Mouse (Mus musculus): ENCODE results near the gene Itga1. TPM values are rescaled to one million over a fixed set of nuclear protein-coding genes. Genes with fewer than 3 reads are reported as not detected.
A peak's percentile ranks its signal among the peaks of the same experiment; 100 is the strongest.

The Itga1 gene
- polyA plus RNA-seq, 1 experiment from 2014 or later = 5.6 TPM

GRCm38 (mm10) chr13:115037304-115037703, 64.5 kb downstream of the Itga1 start:
- no peak for ATAC-seq
- H3K36me3 ChIP-seq (ENCODE audit: poor library complexity, severe bottlenecking) = no peaks in the 10 kb centered on the region
- 74% methylated on average over 4 of the region's 4 CpGs for WGBS

GRCm38 (mm10) chr13:115035387-115035786, 66.4 kb downstream of the Itga1 start:
- Histone ChIP-seq H3K4me2 (no peak overlapping the region), H3K4me3 (no peak overlapping the region), H3K9ac (no peak overlapping the region), H3K27ac (no peak overlapping the region), H3K27me3 (no peaks in the 10 kb centered on the region), H3K9me3 (replicated peaks) (no peaks in the 10 kb centered on the region), H3K4me1 (no peaks in the 10 kb centered on the region), H3K36me3 (ENCODE audit: poor library complexity, severe bottlenecking) (no peaks in the 10 kb centered on the region)
- no peak for ATAC-seq
- 82% methylated on average over 8 of the region's 8 CpGs for WGBS

More at GRCm38 (mm10) chr13:115037304-115037703, 64.5 kb downstream of the Itga1 start:
- no peaks in the 10 kb centered on the region for H3K9me3 ChIP-seq (replicated peaks)
- H3K27me3 ChIP-seq = no peaks in the 10 kb centered on the region
- no peak overlapping the region for H3K4me3 ChIP-seq
- H3K27ac ChIP-seq = no peak overlapping the region
- no peaks in the 10 kb centered on the region for H3K4me1 ChIP-seq
- no peak overlapping the region for H3K4me2 ChIP-seq
- no peak overlapping the region for H3K9ac ChIP-seq

GRCm38 (mm10) chr13:115033135-115033534, 68.6 kb downstream of the Itga1 start:
- no peak overlapping the region for H3K4me3 ChIP-seq
- ATAC-seq = no peak
- H3K27me3 ChIP-seq = no peaks in the 10 kb centered on the region
- no peaks in the 10 kb centered on the region for H3K4me1 ChIP-seq
- 81% methylated on average over 2 of the region's 2 CpGs for WGBS
- no peak overlapping the region for H3K27ac ChIP-seq
- no peaks in the 10 kb centered on the region for H3K9me3 ChIP-seq (replicated peaks)
- H3K4me2 ChIP-seq = no peak overlapping the region
- H3K9ac ChIP-seq = no peak overlapping the region
- no peaks in the 10 kb centered on the region for H3K36me3 ChIP-seq (ENCODE audit: poor library complexity, severe bottlenecking)

- no peaks in the 10 kb centered on the region for H3K4me1 ChIP-seq
- no peak overlapping the region for H3K4me3 ChIP-seq
- 78% methylated on average over 17 of the region's 17 CpGs for WGBS
- H3K27me3 ChIP-seq = no peaks in the 10 kb centered on the region
- no peak overlapping the region for H3K9ac ChIP-seq
- H3K4me2 ChIP-seq = no peak overlapping the region
- H3K27ac ChIP-seq = no peak overlapping the region
- no peaks in the 10 kb centered on the region for H3K36me3 ChIP-seq (ENCODE audit: poor library complexity, severe bottlenecking)
- no peak for ATAC-seq
- no peaks in the 10 kb centered on the region for H3K9me3 ChIP-seq (replicated peaks)
Measured at GRCm38 (mm10) chr13:115031177-115032000, 70.4 kb downstream of the Itga1 start.

- H3K36me3 ChIP-seq (ENCODE audit: poor library complexity, severe bottlenecking) = no peaks in the 10 kb centered on the region
- 87% methylated on average over 3 of the region's 3 CpGs for WGBS
- H3K9me3 ChIP-seq (replicated peaks) = no peaks in the 10 kb centered on the region
- no peaks in the 10 kb centered on the region for H3K27me3 ChIP-seq
- no peak for ATAC-seq
- H3K4me1 ChIP-seq = no peaks in the 10 kb centered on the region
- H3K4me3 ChIP-seq = no peak overlapping the region
- no peak overlapping the region for H3K9ac ChIP-seq
- H3K27ac ChIP-seq = no peak overlapping the region
- no peak overlapping the region for H3K4me2 ChIP-seq
Measured at GRCm38 (mm10) chr13:115025394-115025793, 76.4 kb downstream of the Itga1 start.

GRCm38 (mm10) chr13:115022117-115022787, 79.5 kb downstream of the Itga1 start:
- no peak overlapping the region for H3K4me2 ChIP-seq
- H3K27me3 ChIP-seq = no peaks in the 10 kb centered on the region
- H3K9me3 ChIP-seq (replicated peaks) = no peaks in the 10 kb centered on the region
- 94% methylated on average over 6 of the region's 6 CpGs for WGBS
- no peaks in the 10 kb centered on the region for H3K36me3 ChIP-seq (ENCODE audit: poor library complexity, severe bottlenecking)
- no peak for ATAC-seq
- H3K4me3 ChIP-seq = no peak overlapping the region
- H3K9ac ChIP-seq = no peak overlapping the region
- H3K4me1 ChIP-seq = no peaks in the 10 kb centered on the region
- no peak overlapping the region for H3K27ac ChIP-seq

GRCm38 (mm10) chr13:115021411-115021810, 80.4 kb downstream of the Itga1 start:
- Histone ChIP-seq H3K36me3 (ENCODE audit: poor library complexity, severe bottlenecking) (no peaks in the 10 kb centered on the region), H3K4me1 (no peaks in the 10 kb centered on the region), H3K9ac (no peak overlapping the region), H3K4me2 (no peak overlapping the region), H3K9me3 (replicated peaks) (no peaks in the 10 kb centered on the region), H3K27ac (no peak overlapping the region), H3K4me3 (no peak overlapping the region), H3K27me3 (no peaks in the 10 kb centered on the region)
- 79% methylated on average over 10 of the region's 10 CpGs for WGBS
- ATAC-seq = no peak

GRCm38 (mm10) chr13:115020727-115021126, 81.0 kb downstream of the Itga1 start:
- Histone ChIP-seq H3K27ac (no peak overlapping the region), H3K9ac (no peak overlapping the region), H3K4me3 (no peak overlapping the region), H3K9me3 (replicated peaks) (no peaks in the 10 kb centered on the region), H3K27me3 (no peaks in the 10 kb centered on the region), H3K4me1 (no peaks in the 10 kb centered on the region), H3K4me2 (no peak overlapping the region), H3K36me3 (ENCODE audit: poor library complexity, severe bottlenecking) (no peaks in the 10 kb centered on the region)
- ATAC-seq = no peak
- 90% methylated on average over 4 of the region's 4 CpGs for WGBS

- H3K4me1 ChIP-seq = no peaks in the 10 kb centered on the region
- no peak overlapping the region for H3K4me3 ChIP-seq
- no peaks in the 10 kb centered on the region for H3K9me3 ChIP-seq (replicated peaks)
- no peak overlapping the region for H3K27ac ChIP-seq
- H3K4me2 ChIP-seq = no peak overlapping the region
- H3K9ac ChIP-seq = no peak overlapping the region
- 91% methylated on average over 9 of the region's 9 CpGs for WGBS
- no peaks in the 10 kb centered on the region for H3K36me3 ChIP-seq (ENCODE audit: poor library complexity, severe bottlenecking)
- ATAC-seq = no peak
- H3K27me3 ChIP-seq = no peaks in the 10 kb centered on the region
Measured at GRCm38 (mm10) chr13:115017545-115017944, 84.2 kb downstream of the Itga1 start.

GRCm38 (mm10) chr13:115011547-115011946, 90.2 kb downstream of the Itga1 start:
- Histone ChIP-seq H3K27me3 (no peaks in the 10 kb centered on the region), H3K9ac (no peak overlapping the region), H3K27ac (no peak overlapping the region), H3K4me3 (no peak overlapping the region), H3K4me2 (no peak overlapping the region), H3K9me3 (replicated peaks) (no peaks in the 10 kb centered on the region), H3K36me3 (ENCODE audit: poor library complexity, severe bottlenecking) (no peaks in the 10 kb centered on the region), H3K4me1 (peaks cover under 1% of the 10 kb centered on the region; the same call in 1 of the 2 replicates)
- 61% methylated on average over 6 of the region's 6 CpGs for WGBS
- no peak for ATAC-seq

- 33% methylated on average over 9 of the region's 9 CpGs for WGBS
- ATAC-seq = peak; percentile 30; the same call in 1 of the 2 replicates
- Histone ChIP-seq H3K9ac (no peak overlapping the region), H3K4me2 (no peak overlapping the region), H3K27ac (no peak overlapping the region), H3K36me3 (ENCODE audit: poor library complexity, severe bottlenecking) (no peaks in the 10 kb centered on the region), H3K9me3 (replicated peaks) (no peaks in the 10 kb centered on the region), H3K4me1 (peaks cover 8% of the 10 kb centered on the region; the same call in 1 of the 2 replicates), H3K4me3 (no peak overlapping the region), H3K27me3 (no peaks in the 10 kb centered on the region)
Measured at GRCm38 (mm10) chr13:115006213-115006835, 95.4 kb downstream of the Itga1 start.

GRCm38 (mm10) chr13:115005342-115005741, 96.4 kb downstream of the Itga1 start:
- no peak overlapping the region for H3K27ac ChIP-seq
- peaks cover 8% of the 10 kb centered on the region; the same call in 1 of the 2 replicates for H3K4me1 ChIP-seq
- no peaks in the 10 kb centered on the region for H3K9me3 ChIP-seq (replicated peaks)
- no peak overlapping the region for H3K9ac ChIP-seq
- no peak overlapping the region for H3K4me2 ChIP-seq
- no peak for ATAC-seq
- WGBS = 80% methylated on average over 6 of the region's 6 CpGs
- no peaks in the 10 kb centered on the region for H3K36me3 ChIP-seq (ENCODE audit: poor library complexity, severe bottlenecking)
- H3K4me3 ChIP-seq = no peak overlapping the region
- H3K27me3 ChIP-seq = no peaks in the 10 kb centered on the region
